Mouse (Mus musculus) gastrocnemius, postnatal 10 days (tissue): Measurements from ENCODE around the gene Paqr4. TPM values are rescaled to one million over a fixed set of nuclear protein-coding genes. Genes with fewer than 3 reads are reported as not detected.

Experiments used
- DNase-seq: peaks from one replicate; pipeline ENCODE4 v3.0.0; 2021; ENCODE audit warnings: mixed read lengths
- total RNA-seq, 2 experiments: library from RNA; stranded (reverse); gene quantifications; 2 replicates each; pipeline ENCODE4 v1.2.3; 2021

Gene Paqr4
- total RNA-seq, 2 experiments from 2014 or later = 7.6 to 9.4 TPM

DNA sequence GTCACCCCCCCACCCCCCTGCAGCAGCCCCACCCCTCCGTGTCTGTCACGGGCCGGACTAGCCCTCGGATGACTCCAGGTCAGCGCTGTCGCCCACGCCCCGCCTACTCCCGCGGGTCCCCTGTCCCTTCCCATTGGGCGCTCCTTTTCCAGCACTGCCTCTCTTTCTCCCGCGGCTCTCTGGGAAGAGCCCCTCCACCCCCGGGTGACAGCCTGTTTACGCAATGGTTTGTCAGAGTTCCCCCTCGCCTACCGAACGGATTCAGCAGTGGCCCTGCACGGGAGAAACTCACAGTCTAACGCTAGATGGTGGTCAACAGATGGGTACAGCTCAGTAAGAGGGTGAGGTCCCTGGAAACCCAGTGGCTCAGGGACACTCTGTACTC lies 13.9 kb downstream of the Paqr4 start:
- peak; percentile 78 for DNase-seq

GRCm38 (mm10) chr17:23725999-23726757 lies 14.5 kb downstream of the Paqr4 start, which contains the start of gene Pkmyt1:
Gene Pkmyt1, plus strand, starts transcription at chr17:23726336.
- peak; percentile 97 for DNase-seq

DNA sequence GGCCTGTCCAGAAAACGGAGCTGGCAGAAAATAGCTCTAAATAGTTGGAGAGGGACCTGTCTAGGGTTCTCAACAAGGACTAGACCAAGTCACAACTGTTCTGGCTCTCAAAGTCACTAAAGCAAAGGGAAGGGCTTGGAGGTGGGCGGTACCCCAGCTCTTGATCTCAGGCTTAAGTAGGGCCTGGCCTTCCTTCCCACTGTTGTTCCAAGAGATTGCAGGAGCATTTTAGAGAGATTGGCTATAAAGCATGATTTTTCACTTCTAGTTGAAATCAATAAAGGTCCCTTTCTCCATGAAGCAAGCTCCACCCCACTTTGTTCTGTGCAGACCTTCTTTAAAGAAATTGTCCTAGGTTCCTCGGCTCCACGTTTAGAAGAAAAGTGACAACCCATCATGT lies 15.2 kb downstream of the Paqr4 start:
- DNase-seq = no peak

- no peak for DNase-seq
These were observed 18.1 kb downstream of the Paqr4 start, which contains the start of gene 1520401A03Rik for GRCm38 (mm10) chr17:23722376-23723125. Gene 1520401A03Rik, minus strand, starts transcription at chr17:23722783.

DNA sequence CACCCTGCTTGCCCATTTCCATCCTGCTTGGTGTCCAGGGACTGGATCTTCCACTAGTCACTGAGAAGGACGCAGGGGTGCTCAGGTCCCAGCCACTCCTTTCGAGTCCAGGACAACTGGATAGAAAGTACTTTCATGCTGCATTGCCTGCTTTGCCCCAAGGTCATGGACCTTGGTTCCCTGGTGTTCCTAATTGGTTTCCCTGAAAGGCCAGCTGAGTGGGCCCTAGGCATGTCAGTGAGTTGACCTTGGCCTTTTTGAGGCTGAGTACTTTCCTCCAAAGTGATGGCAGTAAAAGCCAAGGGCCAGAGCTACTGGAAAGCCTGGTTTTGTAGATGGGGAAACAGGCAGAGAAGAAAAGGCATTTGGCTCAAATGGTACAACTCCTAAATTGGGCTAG lies 18.8 kb downstream of the Paqr4 start:
- DNase-seq = no peak

- DNase-seq = no peak
These were observed 21.2 kb downstream of the Paqr4 start for GRCm38 (mm10) chr17:23719455-23719854.

DNA sequence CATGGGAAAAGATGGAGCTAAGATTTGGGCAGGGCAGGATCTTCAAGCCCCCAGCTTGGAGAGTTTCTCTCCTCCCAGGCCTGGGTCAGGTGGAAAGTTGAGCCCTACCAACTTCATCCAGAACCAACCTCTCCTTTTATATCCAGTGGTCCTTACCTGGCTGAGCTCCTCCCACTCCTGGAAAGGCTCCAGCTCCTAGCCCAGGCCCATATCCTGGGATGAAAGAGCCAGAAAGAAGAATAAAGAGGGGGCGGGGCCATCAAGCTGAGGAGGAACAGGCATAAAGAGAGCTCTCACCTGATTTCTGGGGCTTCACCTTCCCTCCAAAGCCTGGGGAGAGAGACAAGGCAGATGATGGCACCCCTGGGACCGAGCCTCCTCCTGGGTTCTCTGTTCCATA lies 23.7 kb downstream of the Paqr4 start:
- DNase-seq = no peak

GRCm38 (mm10) chr17:23706212-23706611 lies 34.5 kb downstream of the Paqr4 start:
- DNase-seq = peak; percentile 85

DNA sequence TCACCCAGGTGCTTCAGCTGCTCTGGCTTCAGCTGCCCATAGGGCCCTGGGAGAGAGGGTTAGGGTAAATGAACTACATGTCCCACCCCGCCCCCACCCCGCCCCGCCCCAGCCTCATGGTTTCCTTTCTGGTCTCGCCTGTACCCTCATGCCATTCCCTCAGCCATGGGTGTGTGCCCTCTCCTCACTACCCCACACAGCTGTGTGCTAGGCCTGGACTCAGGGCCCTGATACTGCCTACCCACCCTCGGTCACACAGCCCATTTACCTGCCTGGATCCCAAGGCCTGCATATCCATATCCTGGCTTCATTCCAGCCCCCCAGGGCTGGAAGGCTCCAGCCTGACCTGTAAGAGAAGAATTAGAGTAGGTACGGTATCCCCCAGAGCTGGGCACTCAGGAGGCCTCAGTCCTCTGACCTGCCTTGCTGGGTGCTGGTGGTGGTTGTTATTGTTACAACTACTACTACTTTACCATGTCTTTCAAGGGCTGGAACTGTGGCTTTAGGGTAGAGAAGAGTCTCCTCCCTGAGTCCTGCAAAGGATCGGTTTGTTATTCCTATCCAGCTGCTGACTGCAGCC lies 35.1 kb downstream of the Paqr4 start:
- DNase-seq = no peak

DNA sequence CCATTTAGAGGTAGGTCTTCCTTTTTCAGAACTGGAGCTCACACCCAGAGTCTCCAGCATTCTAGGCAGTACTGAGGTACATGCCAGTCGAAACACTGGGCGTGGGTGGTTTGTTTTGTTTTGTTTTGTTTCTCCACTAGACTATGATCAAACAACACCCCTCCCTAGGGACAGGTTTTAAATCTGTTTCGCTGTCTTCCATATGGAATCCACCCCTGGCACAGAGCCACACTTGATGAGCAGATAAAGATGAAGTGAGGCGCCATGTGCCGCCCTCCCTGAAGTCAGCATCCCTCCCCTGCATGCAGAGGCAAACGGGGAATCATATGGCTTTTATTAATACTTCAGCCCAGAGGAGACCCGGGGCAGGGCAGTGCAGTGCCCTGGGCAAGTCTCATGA lies 35.9 kb downstream of the Paqr4 start:
- no peak for DNase-seq

DNA sequence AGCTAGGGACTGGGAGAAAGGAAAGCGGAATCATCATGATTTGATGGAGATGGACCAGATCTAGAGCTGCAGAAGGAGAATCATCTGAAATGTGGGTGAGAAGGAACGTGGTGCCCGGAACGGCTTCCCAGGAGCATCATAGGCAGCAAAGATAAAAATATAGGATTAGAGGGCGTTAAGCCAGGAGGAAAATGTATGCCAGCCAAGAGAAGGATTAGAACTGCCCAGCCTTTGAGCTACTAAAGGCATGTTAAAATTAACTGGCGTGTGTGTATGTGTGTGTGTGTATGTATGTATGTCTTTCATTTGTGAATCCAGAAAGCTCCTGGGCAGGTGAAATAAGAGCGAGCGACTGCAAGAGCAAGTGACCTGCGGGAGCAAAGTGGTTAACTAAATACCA lies 37.4 kb downstream of the Paqr4 start:
- no peak for DNase-seq

DNA sequence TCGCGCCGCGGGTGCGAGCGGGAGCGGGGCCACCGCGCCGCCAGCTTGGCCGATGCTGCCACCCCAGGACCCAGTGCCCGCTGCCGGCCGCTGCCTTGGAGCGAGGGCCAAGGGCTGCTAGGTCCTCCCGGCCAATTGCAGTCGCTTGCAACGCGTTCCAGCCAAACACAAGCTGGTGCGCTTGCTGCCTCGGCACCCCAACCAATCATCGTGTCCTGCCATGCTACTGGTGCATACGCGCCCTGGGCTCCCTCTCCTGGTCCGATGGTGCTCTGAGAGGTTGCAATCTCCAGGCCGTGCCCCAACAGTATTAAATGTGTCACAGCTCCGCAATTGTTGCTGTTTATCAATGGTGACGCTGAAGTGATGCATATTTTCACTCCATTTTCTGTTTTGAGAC lies 40.6 kb downstream of the Paqr4 start:
- DNase-seq = peak; percentile 85

- peak; percentile 59 for DNase-seq
These were observed 41.3 kb downstream of the Paqr4 start for GRCm38 (mm10) chr17:23699131-23700077.

GRCm38 (mm10) chr17:23695801-23696200 lies 44.9 kb downstream of the Paqr4 start:
- DNase-seq = no peak

DNA sequence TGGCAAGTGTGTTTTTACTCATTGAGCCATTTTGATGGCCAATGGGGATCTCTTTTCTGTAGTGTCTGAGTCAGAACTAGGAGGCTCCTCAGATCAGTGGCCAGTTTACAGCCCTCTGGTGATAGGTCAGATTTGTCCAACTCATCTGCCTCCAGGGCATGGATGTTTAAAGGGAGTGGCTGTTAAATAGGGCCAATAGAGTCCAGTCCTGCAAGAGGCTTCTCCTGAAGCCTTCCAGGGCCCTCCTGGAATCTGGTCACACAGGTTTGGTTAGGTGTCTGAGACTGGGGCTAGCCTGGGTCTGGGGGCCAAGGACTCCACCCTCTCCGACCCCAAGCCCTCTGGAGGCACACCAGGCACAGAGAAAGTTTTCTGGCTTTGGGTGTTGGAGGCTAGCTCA lies 46.2 kb downstream of the Paqr4 start:
- no peak for DNase-seq

Other genes starting within 250 kb of the Paqr4 start
- 1 to 10 TPM; 3.3 to 4.1 TPM for gene Zfp213, start 176.6 kb downstream of the Paqr4 start, total RNA-seq
- 1 to 10 TPM; 6.6 to 7.0 TPM for gene Zfp13, start 141.4 kb downstream of the Paqr4 start, total RNA-seq
- gene Zscan10, start 140.0 kb downstream of the Paqr4 start, total RNA-seq = not detected
- under 1 TPM; 0.35 to 0.43 TPM for gene Mmp25, start 95.6 kb downstream of the Paqr4 start, total RNA-seq
- not detected for gene Bicdl2, start 80.4 kb downstream of the Paqr4 start, total RNA-seq
- gene Hcfc1r1, start 67.3 kb downstream of the Paqr4 start, total RNA-seq = 100 to 1,000 TPM; 273 to 283 TPM
- 10 to 100 TPM; 17.7 to 21.2 TPM for gene Thoc6, start 67.0 kb downstream of the Paqr4 start, total RNA-seq
- 10 to 100 TPM; 33.4 to 51.3 TPM for gene Tnfrsf12a, start 63.4 kb downstream of the Paqr4 start, total RNA-seq
- gene Cldn6, start 61.6 kb downstream of the Paqr4 start, total RNA-seq = not detected
- gene Cldn9, start 56.8 kb downstream of the Paqr4 start, total RNA-seq = under 1 TPM; 0.54 to 0.70 TPM
- gene 1520401A03Rik, start 18.1 kb downstream of the Paqr4 start, total RNA-seq = under 1 TPM; 0.12 to 0.23 TPM
- 1 to 10 TPM; 4.7 to 5.6 TPM for gene Pkmyt1, start 14.5 kb downstream of the Paqr4 start, total RNA-seq
- not detected for gene Kremen2, start 5.0 kb upstream of the Paqr4 start, total RNA-seq
- 10 to 100 TPM; 39.0 to 39.5 TPM for gene Flywch1, start 30.7 kb upstream of the Paqr4 start, total RNA-seq
- gene Flywch2, start 45.2 kb upstream of the Paqr4 start, total RNA-seq = 1 to 10 TPM; 3.4 to 3.8 TPM
- 100 to 1,000 TPM; 177 to 255 TPM for gene Srrm2, start 49.7 kb upstream of the Paqr4 start, total RNA-seq
- gene Elob, start 88.3 kb upstream of the Paqr4 start, total RNA-seq = 100 to 1,000 TPM; 364 to 374 TPM
- gene Prss33, start 95.2 kb upstream of the Paqr4 start, total RNA-seq = not detected
- gene Prss32, start 103.0 kb upstream of the Paqr4 start, total RNA-seq = not detected
- gene Prss41, start 103.3 kb upstream of the Paqr4 start, total RNA-seq = not detected
- gene Prss21, start 127.2 kb upstream of the Paqr4 start, total RNA-seq = not detected
- gene Dcpp1, start 140.0 kb upstream of the Paqr4 start, total RNA-seq = not detected
- not detected for gene Dcpp2, start 140.0 kb upstream of the Paqr4 start, total RNA-seq
- not detected for gene Dcpp3, start 176.6 kb upstream of the Paqr4 start, total RNA-seq
- not detected for gene Sbp, start 200.8 kb upstream of the Paqr4 start, total RNA-seq
- not detected for gene Sbpl, start 214.4 kb upstream of the Paqr4 start, total RNA-seq
- gene Prss30, start 239.7 kb upstream of the Paqr4 start, total RNA-seq = not detected